Mouse (Mus musculus) lung, postnatal 0 days (tissue): ENCODE data around the gene Ints14.

ENCODE experiments used
- CTCF ChIP-seq: IDR thresholded peaks from 2 replicates; pipeline ENCODE4 v1.5.1; 2016; ENCODE audit warnings: antibody characterized with exemption, mild to moderate bottlenecking
- EP300 ChIP-seq: IDR thresholded peaks from 2 replicates; pipeline ENCODE4 v1.6.1; 2016; ENCODE audit warnings: antibody characterized with exemption, mild to moderate bottlenecking, control low read depth

DNA sequence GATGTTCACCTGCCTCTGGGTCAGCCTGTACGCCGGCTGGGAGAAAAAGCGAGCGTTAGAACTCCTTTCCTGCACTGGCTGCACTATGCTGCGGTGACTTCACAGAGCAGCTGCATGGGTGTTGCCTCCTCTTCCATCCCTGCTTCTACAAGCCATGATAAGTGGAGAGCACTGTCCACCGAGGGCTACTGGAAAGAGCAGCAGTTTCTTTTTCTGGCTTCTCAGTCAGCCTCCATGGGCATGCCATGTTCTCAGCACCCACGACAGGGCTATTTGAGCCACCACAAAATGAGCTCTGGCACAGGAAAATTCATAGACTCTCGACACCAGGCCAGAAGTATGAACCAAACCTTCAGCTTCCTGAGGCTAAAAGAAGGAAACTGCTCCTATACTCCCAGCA, 45.0 kb downstream of the Ints14 start:
- TF ChIP-seq CTCF (no peak), EP300 (no peak)
